Mouse (Mus musculus): ENCODE results near the gene Plscr3.

GRCm38 (mm10) chr11:69865561-69865960, 19.4 kb downstream of the Plscr3 start:
- TF ChIP-seq GATA1 (IDR thresholded peaks at IDR 0.05; ENCODE audit: borderline replicate concordance, low read length): no peak
- no peak for TF ChIP-seq FLI1 (IDR thresholded peaks at IDR 0.05; ENCODE audit: low read length)
